Comparison of ENCODE assay signal across 13 mouse cellular contexts in the genomic region with DNA sequence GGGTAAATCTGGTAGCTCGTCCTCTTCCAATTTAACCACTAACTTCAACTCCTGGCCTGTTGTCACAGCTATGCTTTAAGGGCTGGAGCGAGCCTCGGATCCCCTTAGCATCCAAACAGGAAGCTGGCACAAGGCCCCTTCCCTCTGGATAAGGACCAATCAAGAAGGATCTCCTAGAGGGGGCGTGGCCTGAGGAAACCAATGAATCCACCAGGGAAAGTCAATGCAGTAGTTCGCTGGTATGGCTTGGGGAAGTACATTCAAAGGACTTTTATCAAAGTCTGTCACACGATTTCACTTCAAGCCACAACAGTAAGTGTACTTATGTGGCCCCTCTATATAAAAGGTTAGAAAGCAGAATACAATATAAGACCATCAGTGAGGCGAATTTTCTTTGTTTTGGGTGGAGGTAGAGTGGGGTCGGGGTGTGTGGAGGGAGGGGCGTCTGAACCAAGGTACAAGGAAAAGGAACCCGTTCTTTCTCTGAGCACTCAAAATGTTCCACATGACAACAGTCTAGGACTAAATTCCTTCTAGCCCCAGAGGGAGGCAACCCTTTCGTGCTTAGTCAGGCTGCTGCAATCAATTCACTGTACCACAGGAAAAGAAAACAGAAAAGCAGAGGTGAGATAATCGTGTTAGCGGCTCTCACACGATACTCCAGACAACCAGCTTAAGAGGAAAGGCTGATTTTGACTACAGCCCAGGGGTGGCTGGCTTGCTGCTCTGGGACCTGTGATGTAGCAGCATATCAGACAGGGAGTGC. TPM values are rescaled to one million over a fixed set of nuclear protein-coding genes. Genes with fewer than 3 reads are reported as not detected.
A peak's percentile ranks its signal among the peaks of the same experiment; 100 is the strongest.
DNase-seq lines count a peak whose midpoint lies in the region; ATAC-seq lines count a peak whose summit lies in the region.
"Had no signal": no experiment of that assay in that cellular context is flagged by ENCODE, and none has a peak within 500 bp of the region (broad histone marks: within the 10 kb centered on the region; RNA-seq: fewer than 3 reads in every experiment).

No protein-coding gene starts in this region.

- peak overlapping the region; percentile 37 for H3K4me2 ChIP-seq in heart, embryonic 12.5 days
- peak overlapping the region; percentile 40 for H3K4me2 ChIP-seq in liver, embryonic 12.5 days

- H3K4me1 ChIP-seq in heart, embryonic 12.5 days (replicated peaks): peaks cover 4% of the 10 kb centered on the region; the same call in 1 of the 2 replicates
- peaks cover 8% of the 10 kb centered on the region for H3K4me1 ChIP-seq in liver, embryonic 12.5 days

- no peak overlapping the region for H3K9ac ChIP-seq in heart, embryonic 12.5 days
- no peak overlapping the region for H3K9ac ChIP-seq in liver, embryonic 12.5 days

- H3K27me3 ChIP-seq in heart, embryonic 12.5 days (replicated peaks): 0 out of 2 replicates have a peak, but pooled peaks cover 11% of the 10 kb centered on the region
- peaks cover 30% of the 10 kb centered on the region for H3K27me3 ChIP-seq in liver, embryonic 12.5 days (replicated peaks)

- intact Hi-C loops in heart, postnatal 14 days (cut with DNase I): no loop called here

- H3K9me3 ChIP-seq in heart, embryonic 12.5 days (replicated peaks): no peaks in the 10 kb centered on the region
- no peaks in the 10 kb centered on the region for H3K9me3 ChIP-seq in liver, embryonic 12.5 days (replicated peaks)

- H3K36me3 ChIP-seq in heart, embryonic 12.5 days: no peaks in the 10 kb centered on the region
- H3K36me3 ChIP-seq in liver, embryonic 12.5 days: no peaks in the 10 kb centered on the region

- no peak for ATAC-seq in heart, embryonic 12.5 days (ENCODE audit: insufficient number of reproducible peaks, low FRiP score)
- no peak for ATAC-seq in liver, embryonic 12.5 days

- no peak overlapping the region for H3K4me3 ChIP-seq in heart, embryonic 12.5 days
- no peak overlapping the region for H3K4me3 ChIP-seq in liver, embryonic 12.5 days
- H3K4me3 ChIP-seq: myocyte had no signal

- no peak for DNase-seq in heart, postnatal 14 days
- DNase-seq in lung, postnatal 10 days: peak; percentile 37
- DNase-seq in lung, postnatal 4 days: no peak
- DNase-seq in R1 (ENCODE audit: low read depth, low spot score): peak; percentile 94
- no peak for DNase-seq in cerebellum, postnatal 25 days
- no peak for DNase-seq in thymus, postnatal 36 days
- DNase-seq: adrenal gland, postnatal 14 days; cerebellum, adult 11-12 months had no signal

- 37% methylated on average over 14 of the region's 14 CpGs for WGBS in heart, embryonic 12.5 days
- 30% methylated on average over 14 of the region's 14 CpGs for WGBS in liver, embryonic 12.5 days (ENCODE audit: insufficient replicate concordance)

- no peak overlapping the region for H3K27ac ChIP-seq in heart, embryonic 12.5 days (ENCODE audit: poor library complexity, severe bottlenecking)
- no peak overlapping the region for H3K27ac ChIP-seq in liver, embryonic 12.5 days

RNA-seq across cellular contexts. Expression of gene Zdhhc14, which starts 16.2 kb away (rescaled TPM):
- 1.6 and 1.9 TPM in 2 replicates for polyA plus RNA-seq in heart, embryonic 12.5 days (2016; fragmentation: Nextera tagmentation; extraction: Ambion mirVana)
- total RNA-seq in heart, postnatal 14 days (2021): 1 to 10 TPM; 4.1 to 4.4 TPM
- 10.6 and 11.8 TPM in 2 replicates for polyA plus RNA-seq in liver, embryonic 12.5 days (2016; fragmentation: Nextera tagmentation; extraction: Ambion mirVana)

RNA-seq across cellular contexts. Expression of gene Tmem242, which starts 36.1 kb away (rescaled TPM):
- polyA plus RNA-seq in heart, embryonic 12.5 days (2016; fragmentation: Nextera tagmentation; extraction: Ambion mirVana): 108 and 111 TPM in 2 replicates
- total RNA-seq in heart, postnatal 14 days (2021): 100 to 1,000 TPM; 129 to 137 TPM
- 52.6 and 52.8 TPM in 2 replicates for polyA plus RNA-seq in liver, embryonic 12.5 days (2016; fragmentation: Nextera tagmentation; extraction: Ambion mirVana)

RNA-seq across cellular contexts. Expression of gene Ldhal6b, which starts 57.6 kb away (rescaled TPM):
- not detected in 2 replicates for polyA plus RNA-seq in heart, embryonic 12.5 days (2016; fragmentation: Nextera tagmentation; extraction: Ambion mirVana)
- under 1 TPM; 0.38 to 0.73 TPM for total RNA-seq in heart, postnatal 14 days (2021)
- not detected in 2 replicates for polyA plus RNA-seq in liver, embryonic 12.5 days (2016; fragmentation: Nextera tagmentation; extraction: Ambion mirVana)
- polyA plus RNA-seq: large intestine, adult 2 months; lung, embryonic 16.5 days had no signal

Comparison
In these comparisons a context has a peak if more than half of its experiments do, and no peak if none do; other contexts are left out.
1. DNase-seq: peak in lung, postnatal 10 days (single experiment) and R1 (single experiment); none in heart, postnatal 14 days (0 of 2), lung, postnatal 4 days (0 of 2), cerebellum, postnatal 25 days (0 of 2) and thymus, postnatal 36 days (0 of 2).